Mouse (Mus musculus) CD8-positive naive resting alpha-beta T cell, adult 2 months (primary cell): ENCODE data around the gene Nckap5.
"Not testable (repeated sequence)": the region's sequence is repeated elsewhere in the genome, so short reads cannot be mapped to it uniquely, and the experiment has no call there.

Experiments
- DNase-seq, 2 experiments: peaks; one replicate each; pipeline ENCODE4 v3.0.0; 2022; ENCODE audit warnings: low read depth in 2 of 2, low spot score in 2 of 2

The Nckap5 gene

GRCm38 (mm10) chr1:126070861-126071260 is 759.7 kb downstream of the Nckap5 start:
- no peak for DNase-seq

DNA sequence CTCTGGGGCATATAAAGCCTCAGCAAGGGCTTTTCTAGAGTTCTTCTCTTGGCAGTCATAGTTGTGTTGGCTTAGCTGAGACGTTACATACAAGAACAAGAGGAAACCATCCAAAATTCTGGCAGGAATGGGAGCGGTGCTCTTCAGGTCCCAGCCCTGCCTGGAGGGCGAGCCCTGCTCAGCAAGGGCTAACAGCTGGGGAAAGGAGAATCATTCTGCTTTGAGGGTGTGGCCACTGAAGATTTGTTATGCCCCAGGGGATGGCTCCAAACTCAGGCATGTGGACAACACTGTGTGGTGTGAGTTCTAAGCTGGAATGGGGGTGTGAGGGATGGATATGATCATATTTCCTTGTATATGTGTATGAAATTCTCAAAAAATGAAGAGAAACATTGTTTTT is 779.1 kb downstream of the Nckap5 start:
- DNase-seq, result no peak

- no peak for DNase-seq
Measured at GRCm38 (mm10) chr1:126042886-126043285, 787.7 kb downstream of the Nckap5 start.

DNA sequence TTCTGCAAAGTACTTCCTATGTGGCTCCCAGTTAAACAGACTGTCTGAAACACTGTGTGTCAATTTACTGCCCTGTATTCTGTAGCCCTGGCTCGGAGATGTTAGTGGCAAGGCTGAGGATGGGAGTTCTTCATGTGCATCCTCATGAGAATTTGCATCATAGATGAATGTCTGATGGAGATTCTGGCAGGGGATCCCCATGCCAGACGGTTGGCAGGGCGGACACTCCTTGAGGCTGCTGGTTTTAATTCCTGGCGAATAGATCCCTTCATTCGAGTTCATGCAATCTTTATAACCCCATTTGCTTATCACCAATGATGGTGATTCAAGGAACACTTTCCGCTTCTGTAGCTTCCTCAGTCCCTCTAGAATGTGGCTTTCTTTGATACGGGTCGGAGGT is 803.1 kb downstream of the Nckap5 start:
- no peak for DNase-seq

GRCm38 (mm10) chr1:126024518-126024917 is 806.1 kb downstream of the Nckap5 start:
- no peak for DNase-seq

- DNase-seq, result no peak
Measured at GRCm38 (mm10) chr1:126022959-126023358, 807.6 kb downstream of the Nckap5 start.

- DNase-seq, result not testable (repeated sequence)
Measured at GRCm38 (mm10) chr1:126018654-126019053, 811.9 kb downstream of the Nckap5 start.

- DNase-seq, result no peak
Measured at GRCm38 (mm10) chr1:126011661-126012091, 818.9 kb downstream of the Nckap5 start.

GRCm38 (mm10) chr1:126007571-126007970 is 823.0 kb downstream of the Nckap5 start:
- DNase-seq, result no peak

DNA sequence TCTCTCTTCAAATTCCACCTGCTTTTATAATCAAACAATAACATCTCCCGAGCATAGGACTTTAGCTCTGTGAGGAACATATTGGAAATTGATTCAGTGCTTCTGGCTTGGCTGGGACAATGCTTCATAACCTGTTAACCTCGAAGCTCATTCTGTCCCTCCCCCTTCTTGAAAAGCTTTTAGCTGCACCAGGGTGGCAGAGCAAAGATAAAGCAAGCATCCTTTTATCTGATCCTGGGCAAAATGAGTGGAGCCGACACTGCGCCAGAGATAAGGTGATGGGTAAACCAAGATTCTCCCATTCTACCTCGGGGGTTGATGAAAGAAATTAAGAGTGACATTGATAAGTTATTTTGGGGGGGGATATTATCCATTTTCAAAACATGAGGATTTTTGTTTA is 824.9 kb downstream of the Nckap5 start:
- no peak for DNase-seq

DNA sequence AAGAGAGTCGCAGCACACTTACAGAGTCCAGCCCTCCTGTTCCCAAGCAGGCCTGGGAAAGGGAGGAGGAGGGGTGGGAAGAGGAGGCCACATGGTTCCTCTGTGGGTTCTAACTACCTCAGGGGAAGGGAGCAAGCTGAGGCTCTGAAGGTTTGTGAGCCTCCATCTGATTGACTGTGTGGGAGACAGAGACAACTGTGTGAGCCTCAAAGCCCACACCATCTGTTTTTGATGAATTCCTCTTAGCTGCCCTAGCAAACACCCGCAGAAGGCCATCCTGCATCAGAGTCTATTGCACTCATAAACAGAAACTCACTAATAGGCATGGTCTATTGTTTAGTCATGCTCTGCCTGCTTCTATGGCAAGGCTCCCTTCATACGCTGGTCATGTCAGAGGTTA is 834.1 kb downstream of the Nckap5 start:
- DNase-seq, result no peak

- DNase-seq, result no peak
Measured at GRCm38 (mm10) chr1:125987803-125988202, 842.8 kb downstream of the Nckap5 start.

- DNase-seq, result no peak
Measured at GRCm38 (mm10) chr1:125984570-125984969, 846.0 kb downstream of the Nckap5 start.

DNA sequence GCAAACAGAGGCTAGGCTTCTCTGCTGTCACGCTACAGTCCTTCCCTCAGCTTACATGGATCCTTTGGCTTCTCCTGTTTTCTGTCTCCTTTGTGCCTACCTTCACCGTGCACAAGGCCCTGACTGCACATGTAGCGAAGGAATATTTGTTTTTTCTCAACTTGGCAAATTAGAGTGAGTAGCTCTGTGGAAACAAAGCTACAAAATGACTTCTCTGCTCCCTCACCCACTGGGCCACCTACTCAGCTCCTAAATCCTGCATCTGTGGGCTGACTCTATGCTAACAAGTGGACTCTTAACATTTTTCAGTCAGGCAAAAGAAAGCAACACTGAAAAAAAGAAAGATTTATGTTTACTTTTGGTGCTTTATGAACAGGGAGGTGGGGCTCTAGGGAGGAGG is 856.0 kb downstream of the Nckap5 start:
- no peak for DNase-seq

DNA sequence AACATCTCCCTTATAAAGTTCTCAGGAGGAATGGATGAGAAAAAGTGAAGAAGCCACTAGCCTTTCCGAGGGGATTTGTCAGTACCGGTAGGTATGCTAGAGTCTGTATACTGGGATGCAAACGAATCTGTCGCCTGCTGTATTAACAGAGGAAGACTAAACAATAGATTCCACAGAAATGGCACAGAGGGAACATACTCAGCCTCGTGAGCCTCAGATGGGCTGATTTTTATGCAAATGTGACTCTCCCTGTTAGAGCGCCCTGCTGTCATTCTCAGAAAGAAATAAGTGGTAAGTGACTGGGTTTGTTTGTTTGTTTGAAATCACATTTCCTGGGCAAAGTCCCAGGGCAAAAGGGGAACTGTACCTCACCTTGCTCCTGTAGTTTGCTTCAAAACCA is 858.7 kb downstream of the Nckap5 start:
- no peak for DNase-seq

- no peak for DNase-seq
Measured at GRCm38 (mm10) chr1:125967671-125968070, 862.9 kb downstream of the Nckap5 start.

DNA sequence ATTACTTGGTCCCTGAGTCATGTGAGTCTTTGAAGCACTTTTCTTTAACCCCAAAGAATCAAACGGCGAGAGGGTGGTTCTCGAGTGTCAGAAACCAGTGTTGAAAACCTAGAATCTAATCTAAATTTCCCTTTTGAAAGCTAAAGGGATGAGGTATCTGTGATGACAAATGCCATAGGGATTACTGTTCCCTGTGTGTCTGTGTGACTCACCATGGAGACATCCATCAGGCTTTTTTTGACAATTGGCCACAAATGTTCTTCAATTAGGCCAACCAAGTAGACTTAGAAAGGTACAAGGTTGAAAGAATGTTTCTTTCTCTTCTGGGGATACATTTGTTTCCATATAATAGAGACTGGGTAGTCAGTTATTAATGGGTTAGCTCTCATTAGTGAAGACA is 879.6 kb downstream of the Nckap5 start:
- DNase-seq, result no peak

- no peak for DNase-seq
Measured at GRCm38 (mm10) chr1:125949076-125949475, 881.5 kb downstream of the Nckap5 start.

GRCm38 (mm10) chr1:125945136-125945535 is 885.5 kb downstream of the Nckap5 start:
- no peak for DNase-seq

DNA sequence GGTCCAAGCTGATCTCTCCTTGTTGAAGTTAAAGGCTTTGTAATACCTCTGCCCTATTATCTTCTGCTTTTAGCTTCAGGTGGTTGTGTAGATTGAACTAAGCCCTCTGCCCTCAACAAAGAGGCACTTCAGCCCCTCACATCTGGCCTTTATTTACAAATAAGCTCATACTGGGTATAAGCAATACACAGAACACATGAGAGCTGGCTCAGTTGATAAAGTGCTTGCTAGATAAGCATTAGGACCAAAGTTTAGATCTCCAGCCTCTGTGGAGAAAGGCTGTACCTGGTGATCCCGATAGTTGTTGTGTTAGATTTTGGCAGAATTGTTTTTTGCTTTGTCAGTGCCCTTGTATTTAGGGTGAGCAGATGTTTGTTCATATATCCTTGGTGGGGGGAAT is 887.3 kb downstream of the Nckap5 start:
- no peak for DNase-seq

DNA sequence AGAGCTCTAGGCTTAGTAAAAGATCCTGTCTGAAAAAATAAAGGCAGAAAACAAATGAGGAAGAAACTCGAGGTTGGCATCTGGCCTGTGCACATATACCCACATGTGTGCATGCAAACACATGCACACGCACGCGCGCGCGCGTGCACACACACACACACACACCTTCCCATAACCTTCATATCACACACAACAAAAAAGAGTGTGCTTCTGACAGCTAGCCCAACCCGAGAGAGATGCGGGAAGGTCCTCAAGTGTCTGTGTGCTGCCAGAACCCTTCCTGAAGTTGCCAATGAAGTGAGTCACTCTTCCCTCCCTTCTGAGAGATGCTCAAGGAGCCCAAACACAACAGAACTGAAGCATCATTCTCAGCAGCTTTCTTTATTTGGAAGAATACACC is 905.1 kb downstream of the Nckap5 start:
- no peak for DNase-seq

DNA sequence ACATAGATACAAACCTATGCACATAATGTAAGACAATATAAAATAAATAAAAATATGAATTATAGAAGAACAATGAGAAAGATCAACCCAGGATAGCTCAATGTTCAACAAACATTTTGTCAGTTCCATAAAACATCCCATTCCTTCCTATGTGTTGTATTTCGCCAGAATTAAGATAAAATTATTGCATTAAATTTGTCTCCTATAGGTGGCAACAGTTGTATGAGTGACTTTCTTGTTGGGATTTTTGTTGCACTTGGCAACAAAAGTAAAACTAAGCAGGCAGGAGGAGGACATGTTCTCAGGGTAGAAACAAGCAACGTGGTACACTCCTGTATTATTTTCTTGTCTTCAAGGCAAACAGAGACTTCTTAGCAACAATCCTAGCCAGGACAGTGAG is 907.5 kb downstream of the Nckap5 start:
- DNase-seq, result no peak

DNA sequence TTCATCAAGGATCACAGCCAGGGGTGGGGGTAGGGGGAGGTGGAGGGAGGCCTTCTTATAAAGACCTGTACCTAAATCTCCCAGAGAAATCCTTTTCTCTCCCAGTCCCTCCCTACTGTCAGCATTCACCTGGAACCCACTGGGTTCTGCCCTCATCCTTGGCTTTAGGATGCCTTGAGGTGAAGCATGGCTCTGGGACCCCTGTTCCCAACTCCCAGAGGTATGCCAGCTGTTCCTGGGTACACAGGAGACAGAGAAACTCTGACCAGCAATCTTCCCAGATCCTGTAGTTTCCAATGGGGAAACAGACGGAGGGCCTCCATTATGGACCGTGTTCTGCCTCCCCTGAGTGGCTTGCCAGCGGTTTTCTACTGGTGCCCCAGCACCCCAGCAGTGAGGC is 909.9 kb downstream of the Nckap5 start:
- no peak for DNase-seq
